Mouse (Mus musculus) heart, embryonic 12.5 days (tissue): ENCODE results near the gene Lrch3. TPM values are rescaled to one million over a fixed set of nuclear protein-coding genes. Genes with fewer than 3 reads are reported as not detected.
A peak's percentile ranks its signal among the peaks of the same experiment; 100 is the strongest.
"Not testable (repeated sequence)": the region's sequence is repeated elsewhere in the genome, so short reads cannot be mapped to it uniquely, and the experiment has no call there.

Source experiments
- ATAC-seq: fragments of 200-750 bp; cut with Nextera tagmentation; 2 replicates; pipeline ENCODE4 v1.8.0; 2017; ENCODE audit warnings: moderate TSS enrichment, moderate library complexity; ENCODE audit not compliant: insufficient number of reproducible peaks, low FRiP score
- H3K27ac ChIP-seq: fragments of 300-500 bp; sonication (generic); 2 replicates; pipeline ENCODE4 v1.5.1; 2016; ENCODE audit warnings: mild to moderate bottlenecking, moderate library complexity; ENCODE audit not compliant: poor library complexity, severe bottlenecking
- H3K27me3 ChIP-seq: fragments of 300-500 bp; sonication (generic); replicated peaks from 2 replicates; pipeline ENCODE4 v1.6.1; 2016; ENCODE audit warnings: mild to moderate bottlenecking, moderate library complexity
- H3K36me3 ChIP-seq: fragments of 300-500 bp; sonication (generic); 2 replicates; pipeline ENCODE4 v1.6.1; 2016; ENCODE audit warnings: mild to moderate bottlenecking, moderate library complexity
- H3K4me1 ChIP-seq: fragments of 300-500 bp; sonication (generic); replicated peaks from 2 replicates; pipeline ENCODE4 v1.6.1; 2016; ENCODE audit warnings: mild to moderate bottlenecking
- H3K4me2 ChIP-seq: fragments of 300-500 bp; sonication (generic); 2 replicates; pipeline ENCODE4 v1.6.1; 2016; ENCODE audit warnings: mild to moderate bottlenecking, moderate library complexity
- H3K4me3 ChIP-seq: fragments of 300-500 bp; sonication (generic); 2 replicates; pipeline ENCODE4 v1.5.1; 2016; ENCODE audit warnings: mild to moderate bottlenecking
- H3K9ac ChIP-seq: fragments of 300-500 bp; sonication (generic); 2 replicates; pipeline ENCODE4 v1.6.1; 2016; ENCODE audit warnings: mild to moderate bottlenecking, moderate library complexity
- H3K9me3 ChIP-seq: fragments of 300-500 bp; sonication (generic); replicated peaks from 2 replicates; pipeline ENCODE4 v1.6.1; 2016; ENCODE audit warnings: mild to moderate bottlenecking, moderate library complexity
- WGBS: fragments of 180-500 bp; shearing (Covaris S2); methylation state at CpG from one replicate; pipeline ENCODE4 v1.1.7; 2016; 5-methylcytosine and 5-hydroxymethylcytosine counted together
- polyA plus RNA-seq: library from polyadenylated mRNA; unstranded; fragments of >200 nt; fragmentation: Nextera tagmentation; extraction: Ambion mirVana; gene quantifications from 2 replicates; pipeline ENCODE4 v1.2.1, GENCODE M21; 2016

Gene Lrch3
- polyA plus RNA-seq, 1 experiment from 2014 or later = 24.0 TPM

- 66% methylated on average over 9 of the region's 9 CpGs for WGBS
These were observed 1.6 kb downstream of the Lrch3 start for GRCm38 (mm10) chr16:32915292-32916068.

GRCm38 (mm10) chr16:32926629-32927028 lies 12.7 kb downstream of the Lrch3 start:
- ATAC-seq, H3K27ac ChIP-seq, H3K4me3 ChIP-seq, H3K9ac ChIP-seq, H3K4me2 ChIP-seq, H3K27me3 ChIP-seq, H3K9me3 ChIP-seq, H3K4me1 ChIP-seq: not testable (repeated sequence)
- 93% methylated on average over 9 of the region's 9 CpGs for WGBS
- peaks cover 40% of the 10 kb centered on the region for H3K36me3 ChIP-seq

More at GRCm38 (mm10) chr16:32915292-32916068, 1.6 kb downstream of the Lrch3 start:
- no peaks in the 10 kb centered on the region for H3K9me3 ChIP-seq
- H3K9ac ChIP-seq = 0 out of 2 replicates have a peak overlapping the region, but pooled peaks have one; percentile 51
- peak overlapping the region; percentile 32 for H3K4me3 ChIP-seq
- peaks cover 8% of the 10 kb centered on the region for H3K4me1 ChIP-seq
- H3K27me3 ChIP-seq = no peaks in the 10 kb centered on the region
- ATAC-seq = no peak
- peaks cover 6% of the 10 kb centered on the region; the same call in 1 of the 2 replicates for H3K36me3 ChIP-seq
- H3K27ac ChIP-seq = no peak overlapping the region
- H3K4me2 ChIP-seq = peak overlapping the region; percentile 65

GRCm38 (mm10) chr16:32927044-32927443 lies 13.1 kb downstream of the Lrch3 start:
- 89% methylated on average over 8 of the region's 8 CpGs for WGBS
- no peak for ATAC-seq
- Histone ChIP-seq H3K4me1 (peaks cover 4% of the 10 kb centered on the region; the same call in 1 of the 2 replicates), H3K9ac (no peak overlapping the region), H3K4me2 (no peak overlapping the region), H3K27me3 (no peaks in the 10 kb centered on the region), H3K4me3 (no peak overlapping the region), H3K36me3 (peaks cover 38% of the 10 kb centered on the region), H3K27ac (no peak overlapping the region), H3K9me3 (no peaks in the 10 kb centered on the region)

GRCm38 (mm10) chr16:32929918-32930317 lies 16.0 kb downstream of the Lrch3 start:
- ATAC-seq = no peak
- H3K4me1 ChIP-seq = peaks cover 9% of the 10 kb centered on the region
- 37% methylated on average over 2 of the region's 2 CpGs for WGBS
- H3K27me3 ChIP-seq = no peaks in the 10 kb centered on the region
- H3K27ac ChIP-seq = no peak overlapping the region
- no peak overlapping the region for H3K9ac ChIP-seq
- no peak overlapping the region for H3K4me2 ChIP-seq
- H3K36me3 ChIP-seq = peaks cover 21% of the 10 kb centered on the region
- no peak overlapping the region for H3K4me3 ChIP-seq
- H3K9me3 ChIP-seq = no peaks in the 10 kb centered on the region

GRCm38 (mm10) chr16:32934470-32934869 lies 20.6 kb downstream of the Lrch3 start:
- Histone ChIP-seq H3K4me2 (no peak overlapping the region), H3K9ac (no peak overlapping the region), H3K27ac (no peak overlapping the region), H3K27me3 (no peaks in the 10 kb centered on the region), H3K4me3 (no peak overlapping the region), H3K4me1 (peaks cover 24% of the 10 kb centered on the region), H3K36me3 (no peaks in the 10 kb centered on the region), H3K9me3 (no peaks in the 10 kb centered on the region)
- WGBS = 88% methylated on average over 2 of the region's 2 CpGs
- no peak for ATAC-seq

- H3K4me1 ChIP-seq = peaks cover 24% of the 10 kb centered on the region
- no peaks in the 10 kb centered on the region for H3K27me3 ChIP-seq
- no peak overlapping the region for H3K9ac ChIP-seq
- no peaks in the 10 kb centered on the region for H3K36me3 ChIP-seq
- no peak overlapping the region for H3K4me2 ChIP-seq
- H3K9me3 ChIP-seq = no peaks in the 10 kb centered on the region
- WGBS = 48% methylated on average over 1 of the region's 1 CpGs
- no peak for ATAC-seq
- H3K4me3 ChIP-seq = no peak overlapping the region
- H3K27ac ChIP-seq = peak overlapping the region; percentile 60
These were observed 21.2 kb downstream of the Lrch3 start for GRCm38 (mm10) chr16:32935088-32935487.

- Histone ChIP-seq H3K4me3 (no peak overlapping the region), H3K9me3 (0 out of 2 replicates have a peak, but pooled peaks cover 3% of the 10 kb centered on the region), H3K4me2 (no peak overlapping the region), H3K9ac (no peak overlapping the region), H3K36me3 (peaks cover 4% of the 10 kb centered on the region; the same call in 1 of the 2 replicates), H3K27ac (no peak overlapping the region), H3K4me1 (peaks cover 24% of the 10 kb centered on the region), H3K27me3 (no peaks in the 10 kb centered on the region)
- WGBS = 69% methylated on average over 2 of the region's 2 CpGs
- ATAC-seq = no peak
These were observed 23.5 kb downstream of the Lrch3 start for GRCm38 (mm10) chr16:32937358-32937757.

GRCm38 (mm10) chr16:32939301-32939700 lies 25.4 kb downstream of the Lrch3 start:
- not testable (repeated sequence) for ATAC-seq, H3K4me2 ChIP-seq
- WGBS = 42% methylated on average over 3 of the region's 3 CpGs

GRCm38 (mm10) chr16:32939716-32940115 lies 25.8 kb downstream of the Lrch3 start:
- H3K4me2 ChIP-seq, H3K4me3 ChIP-seq, H3K27ac ChIP-seq, H3K9me3 ChIP-seq, H3K36me3 ChIP-seq, H3K9ac ChIP-seq, H3K27me3 ChIP-seq, ATAC-seq: not testable (repeated sequence)
- 81% methylated on average over 4 of the region's 4 CpGs for WGBS
- peaks cover 20% of the 10 kb centered on the region for H3K4me1 ChIP-seq

More at GRCm38 (mm10) chr16:32939301-32939700, 25.4 kb downstream of the Lrch3 start:
- not testable (repeated sequence) for H3K9me3 ChIP-seq, H3K36me3 ChIP-seq, H3K27ac ChIP-seq, H3K4me3 ChIP-seq, H3K9ac ChIP-seq, H3K27me3 ChIP-seq
- peaks cover 23% of the 10 kb centered on the region for H3K4me1 ChIP-seq

GRCm38 (mm10) chr16:32941226-32941625 lies 27.3 kb downstream of the Lrch3 start:
- H3K27ac ChIP-seq, H3K27me3 ChIP-seq, H3K4me2 ChIP-seq, H3K9me3 ChIP-seq, H3K9ac ChIP-seq, ATAC-seq, H3K4me3 ChIP-seq, H3K36me3 ChIP-seq: not testable (repeated sequence)
- peaks cover 13% of the 10 kb centered on the region for H3K4me1 ChIP-seq
- WGBS = 82% methylated on average over 2 of the region's 2 CpGs

- no peak overlapping the region for H3K27ac ChIP-seq
- H3K36me3 ChIP-seq = peaks cover 4% of the 10 kb centered on the region; the same call in 1 of the 2 replicates
- H3K4me3 ChIP-seq = no peak overlapping the region
- H3K27me3 ChIP-seq = no peaks in the 10 kb centered on the region
- no peak overlapping the region for H3K9ac ChIP-seq
- H3K4me2 ChIP-seq = no peak overlapping the region
- H3K4me1 ChIP-seq = peaks cover 11% of the 10 kb centered on the region
- 89% methylated on average over 5 of the region's 5 CpGs for WGBS
- 0 out of 2 replicates have a peak, but pooled peaks cover 3% of the 10 kb centered on the region for H3K9me3 ChIP-seq
- no peak for ATAC-seq
These were observed 28.8 kb downstream of the Lrch3 start for GRCm38 (mm10) chr16:32942694-32943093.
